Mouse (Mus musculus) left cerebral cortex, adult 8-10 months (tissue): Measurements from ENCODE around the gene Zfp446. TPM values are rescaled to one million over a fixed set of nuclear protein-coding genes. Genes with fewer than 3 reads are reported as not detected.

ENCODE experiments used
- DNase-seq, 2 experiments: peaks; one replicate each; pipeline ENCODE4 v3.0.0; 2022; ENCODE audit warnings: low spot score in 2 of 2
- total RNA-seq, 4 experiments: library from RNA; stranded (reverse); gene quantifications; 2 replicates each; pipeline ENCODE4 v1.2.4; 2022

The Zfp446 gene
- total RNA-seq, 4 experiments from 2014 or later = 6.7 to 10.2 (median 8.6) TPM

GRCm38 (mm10) chr7:13023928-13024731 lies 46.5 kb downstream of the Zfp446 start:
- DNase-seq = peak; percentile 94 to 96

DNA sequence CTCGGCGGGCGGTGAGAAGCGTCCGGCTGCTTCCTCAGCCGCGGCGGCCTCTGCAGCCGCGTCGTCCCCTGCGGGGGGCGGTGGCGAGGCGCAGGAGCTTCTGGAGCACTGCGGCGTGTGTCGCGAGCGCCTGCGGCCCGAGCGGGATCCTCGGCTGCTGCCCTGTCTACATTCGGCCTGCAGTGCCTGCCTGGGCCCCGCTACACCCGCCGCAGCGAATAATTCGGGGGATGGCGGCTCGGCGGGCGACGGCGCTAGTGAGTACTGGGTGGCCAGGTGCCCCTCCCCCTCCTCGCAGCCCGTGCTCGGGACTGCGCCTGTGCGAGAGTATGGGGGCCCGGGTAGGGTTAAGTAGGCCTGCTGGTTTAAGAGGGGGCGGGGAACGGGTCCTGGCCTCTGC lies 47.2 kb downstream of the Zfp446 start:
- peak; percentile 64 to 82 for DNase-seq

GRCm38 (mm10) chr7:13025511-13026112 lies 48.0 kb downstream of the Zfp446 start:
- DNase-seq = no peak

GRCm38 (mm10) chr7:13028986-13029385 lies 51.3 kb downstream of the Zfp446 start:
- DNase-seq = no peak

- no peak for DNase-seq
These were observed 53.4 kb downstream of the Zfp446 start for GRCm38 (mm10) chr7:13031069-13031468.

DNA sequence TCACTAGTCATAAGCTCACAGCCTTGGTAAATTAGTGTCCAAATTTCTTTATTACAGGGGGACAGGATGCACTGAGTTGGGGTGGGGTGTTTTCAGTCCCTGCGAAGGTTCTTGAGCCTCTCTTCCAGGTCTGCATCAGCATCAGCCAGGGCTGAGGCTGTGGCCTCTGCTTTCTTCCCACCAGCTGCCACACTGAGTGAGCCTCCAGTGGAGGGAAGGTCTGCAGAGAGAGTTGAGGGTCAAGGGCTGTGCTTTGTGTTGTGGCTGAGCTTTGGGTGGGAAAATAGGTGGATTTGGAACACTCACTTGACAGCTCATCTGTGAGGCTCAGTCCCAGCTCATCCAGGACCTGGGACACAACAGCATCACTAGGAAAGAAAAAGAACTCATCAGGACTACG lies 54.3 kb downstream of the Zfp446 start:
- DNase-seq = no peak

GRCm38 (mm10) chr7:13032541-13032940 lies 54.9 kb downstream of the Zfp446 start:
- no peak for DNase-seq

DNA sequence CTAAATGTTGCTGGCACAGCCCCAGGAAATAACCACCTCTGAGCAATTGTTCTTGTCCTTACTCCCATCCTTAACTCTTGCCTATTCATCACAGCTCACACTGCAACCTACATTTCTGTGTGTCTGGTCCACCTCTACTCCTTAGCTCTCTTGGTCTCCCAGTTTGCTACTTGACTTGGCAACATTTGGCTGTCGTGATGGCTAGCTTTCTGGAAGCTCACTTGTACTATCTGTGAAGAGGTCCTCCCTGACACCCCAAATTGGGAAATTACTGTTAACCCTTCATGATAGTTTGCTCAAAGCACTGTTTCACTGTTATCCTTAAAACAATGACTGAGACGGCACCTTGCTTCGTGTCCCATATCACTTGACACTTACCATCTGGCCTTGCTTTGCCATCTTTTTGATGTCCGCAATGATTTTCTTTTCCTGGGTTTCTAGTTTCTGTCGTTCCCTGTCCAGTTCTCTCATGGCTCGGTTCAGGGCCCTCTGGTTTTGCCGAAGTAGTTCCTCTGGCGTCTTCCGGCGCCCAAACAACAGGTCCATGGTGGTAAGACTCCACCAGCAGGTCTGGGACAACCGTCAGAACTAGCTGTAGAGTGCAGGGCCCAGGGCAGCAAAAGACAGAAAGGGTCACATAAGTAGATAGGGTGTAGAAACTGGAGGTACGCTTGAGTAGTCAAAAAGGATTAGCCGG lies 56.0 kb downstream of the Zfp446 start:
- DNase-seq = no peak

DNA sequence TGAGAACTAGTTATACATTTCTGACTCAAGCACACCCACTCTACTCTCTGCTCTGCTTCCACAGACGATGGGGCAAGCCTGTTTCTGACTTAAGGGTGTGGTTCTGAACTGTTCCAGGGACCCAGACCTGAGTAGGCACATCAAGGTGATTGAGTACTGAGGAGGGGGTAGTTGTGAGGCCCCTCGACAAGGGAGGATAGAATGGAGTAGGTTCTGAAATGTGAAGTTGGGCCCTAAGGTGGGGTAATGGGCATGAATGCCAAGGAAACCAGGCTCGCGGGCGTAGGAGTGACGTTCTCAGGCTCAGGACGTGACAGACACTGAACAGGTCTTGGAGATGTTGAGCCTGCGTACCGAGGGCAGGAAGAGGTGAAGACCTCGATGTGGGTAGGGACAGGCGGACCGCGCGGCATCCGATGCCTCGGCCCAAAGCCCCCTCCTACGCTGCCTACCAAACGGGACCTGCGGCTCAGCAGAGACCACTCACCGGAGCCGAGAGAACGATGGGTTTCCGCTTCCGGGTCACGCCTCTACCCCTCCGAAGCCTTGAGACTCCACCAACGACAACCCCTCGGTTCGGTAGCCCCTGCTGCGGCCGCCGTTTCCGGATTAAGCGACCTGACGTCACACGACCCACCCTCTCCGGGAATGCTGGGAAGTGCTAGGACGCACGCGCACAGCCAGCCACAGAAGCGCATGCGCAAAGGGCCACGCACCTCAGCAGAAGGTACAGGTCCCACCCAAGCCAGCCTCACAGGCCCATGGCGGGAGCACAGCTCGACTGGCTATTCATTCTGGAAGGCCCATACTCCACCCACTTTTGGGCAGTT lies 56.7 kb downstream of the Zfp446 start, which contains the start of gene Chmp2a:
Gene Chmp2a, minus strand, starts transcription at position 660 of the 830 bp plus-strand sequence.
- DNase-seq = peak; percentile 96 to 98

Other genes with a start within 250 kb of the Zfp446 start
- gene Vmn2r56, start 242.8 kb upstream of the Zfp446 start, total RNA-seq = under 1 TPM; 0.06 to 0.14 (median 0.08) TPM
- gene Zscan18, start 174.2 kb upstream of the Zfp446 start, total RNA-seq = 10 to 100 TPM; 21.9 to 27.0 (median 22.9) TPM
- 10 to 100 TPM; 17.4 to 25.3 (median 19.4) TPM for gene Zfp329, start 159.0 kb upstream of the Zfp446 start, total RNA-seq
- gene Zfp110, start 143.1 kb upstream of the Zfp446 start, total RNA-seq = 10 to 100 TPM; 13.5 to 18.4 (median 14.9) TPM
- 1 to 10 TPM; 7.2 to 8.7 (median 7.8) TPM for gene Zfp128, start 96.7 kb upstream of the Zfp446 start, total RNA-seq
- 10 to 100 TPM; 12.7 to 15.0 (median 13.7) TPM for gene Zscan22, start 80.0 kb upstream of the Zfp446 start, total RNA-seq
- gene Rps5, start 55.6 kb upstream of the Zfp446 start, total RNA-seq = 100 to 1,000 TPM; 432 to 451 (median 444) TPM
- gene Rnf225, start 50.4 kb upstream of the Zfp446 start, total RNA-seq = 1 to 10 TPM in 3 of 4 experiments, under 1 TPM in 1; 0.98 to 1.5 (median 1.2) TPM
- gene Zfp324, start 12.0 kb upstream of the Zfp446 start, total RNA-seq = 10 to 100 TPM in 1 of 4 experiments, 1 to 10 TPM in 3; 9.2 to 10.1 (median 9.7) TPM
- gene Slc27a5, start 20.3 kb downstream of the Zfp446 start, total RNA-seq = under 1 TPM in 1 of 4 experiments, not detected in 3; 0.37 TPM
- gene Trim28, start 21.3 kb downstream of the Zfp446 start, total RNA-seq = 100 to 1,000 TPM; 218 to 241 (median 229) TPM
- gene Zbtb45, start 32.2 kb downstream of the Zfp446 start, total RNA-seq = 10 to 100 TPM; 34.2 to 36.9 (median 34.3) TPM
- 100 to 1,000 TPM; 152 to 158 (median 152) TPM for gene Chmp2a, start 57.0 kb downstream of the Zfp446 start, total RNA-seq
- gene Ube2m, start 60.4 kb downstream of the Zfp446 start, total RNA-seq = 100 to 1,000 TPM; 220 to 248 (median 229) TPM
- gene Mzf1, start 76.9 kb downstream of the Zfp446 start, total RNA-seq = 10 to 100 TPM; 12.2 to 14.3 (median 13.1) TPM
- under 1 TPM in 1 of 4 experiments, not detected in 3; 0.05 TPM for gene Vmn1r85, start 117.3 kb downstream of the Zfp446 start, total RNA-seq
- not detected for gene Vmn1r86, start 142.1 kb downstream of the Zfp446 start, total RNA-seq
- not detected for gene Vmn1r87, start 162.3 kb downstream of the Zfp446 start, total RNA-seq
- under 1 TPM; 0.11 to 0.22 (median 0.17) TPM for gene Vmn1r88, start 181.7 kb downstream of the Zfp446 start, total RNA-seq
- gene Vmn1r89, start 235.2 kb downstream of the Zfp446 start, total RNA-seq = not detected